Mouse (Mus musculus) neural tube, embryonic 14.5 days (tissue): ENCODE results near the gene Zfp541. TPM values are rescaled to one million over a fixed set of nuclear protein-coding genes. Genes with fewer than 3 reads are reported as not detected.

Experiments
- ATAC-seq: fragments of 200-750 bp; cut with Nextera tagmentation; 2 replicates; pipeline ENCODE4 v1.8.0; 2017; ENCODE audit warnings: low read depth, mild to moderate bottlenecking, moderate TSS enrichment, moderate library complexity
- H3K27ac ChIP-seq: fragments of 300-500 bp; sonication (generic); 2 replicates; pipeline ENCODE4 v1.5.1; 2014; ENCODE audit warnings: low read depth, mild to moderate bottlenecking, control low read depth, low read length, moderate library complexity, mixed read lengths
- H3K27me3 ChIP-seq: fragments of 300-500 bp; sonication (generic); 2 replicates; pipeline ENCODE4 v1.6.1; 2014; ENCODE audit warnings: low read length; ENCODE audit not compliant: control insufficient read depth, insufficient read depth
- H3K36me3 ChIP-seq: fragments of 300-500 bp; sonication (generic); 2 replicates; pipeline ENCODE4 v1.6.1; 2014; ENCODE audit warnings: low read length, mixed read lengths; ENCODE audit not compliant: control insufficient read depth, insufficient read depth
- H3K4me1 ChIP-seq: fragments of 300-500 bp; sonication (generic); 2 replicates; pipeline ENCODE4 v1.6.1; 2014; ENCODE audit warnings: low read length; ENCODE audit not compliant: control insufficient read depth, insufficient read depth
- H3K4me2 ChIP-seq: fragments of 300-500 bp; sonication (generic); 2 replicates; pipeline ENCODE4 v1.6.1; 2014; ENCODE audit warnings: mild to moderate bottlenecking, low read depth, low read length, control low read depth
- H3K4me3 ChIP-seq: fragments of 300-500 bp; sonication (generic); 2 replicates; pipeline ENCODE4 v1.5.1; 2014; ENCODE audit warnings: low read depth, low read length, control low read depth, mixed read lengths
- H3K9ac ChIP-seq: fragments of 300-500 bp; sonication (generic); replicated peaks from 2 replicates; pipeline ENCODE4 v1.6.1; 2014; ENCODE audit warnings: low read depth, mild to moderate bottlenecking, control low read depth, low read length, mixed read lengths
- H3K9me3 ChIP-seq: fragments of 300-500 bp; sonication (generic); 2 replicates; pipeline ENCODE4 v1.6.1; 2016; ENCODE audit warnings: low read length; ENCODE audit not compliant: control insufficient read depth
- WGBS: fragments of 180-500 bp; shearing (Covaris S2); extraction: QIAGEN DNeasy Blood & Tissue Kit; methylation state at CpG from one replicate; pipeline ENCODE4 v1.1.7; 2014; 5-methylcytosine and 5-hydroxymethylcytosine counted together
- polyA plus RNA-seq: library from polyadenylated mRNA; unstranded; fragments of >200 nt; fragmentation: Nextera tagmentation; extraction: Ambion mirVana; gene quantifications from 2 replicates; pipeline ENCODE4 v1.2.1, GENCODE M21; 2014

The Zfp541 gene
- polyA plus RNA-seq, 1 experiment from 2014 or later, result 0.07 TPM

DNA sequence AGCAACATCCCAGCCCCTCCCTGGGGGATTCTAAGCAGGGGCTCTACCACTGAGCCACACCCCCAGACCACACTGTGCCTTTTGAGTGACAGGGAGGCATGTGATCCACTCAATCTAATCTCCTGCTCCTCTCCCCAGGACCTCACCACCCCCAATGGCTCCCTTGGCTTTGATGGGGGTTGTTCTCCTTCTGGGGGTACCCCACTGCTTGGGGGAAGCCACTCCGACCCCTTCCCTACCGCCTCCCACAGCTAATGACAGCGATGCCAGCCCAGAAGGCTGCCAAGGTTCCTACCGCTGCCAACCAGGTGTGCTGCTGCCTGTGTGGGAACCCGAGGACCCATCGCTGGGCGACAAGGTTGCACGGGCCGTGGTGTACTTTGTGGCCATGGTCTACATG, 72.1 kb downstream of the Zfp541 start:
- Histone ChIP-seq H3K4me3 (no peak overlapping the region), H3K27ac (peak overlapping the region; percentile 52), H3K4me1 (peaks cover 41% of the 10 kb centered on the region), H3K9ac (no peak overlapping the region), H3K36me3 (no peaks in the 10 kb centered on the region), H3K4me2 (peak overlapping the region; percentile 8; the same call in 1 of the 2 replicates), H3K9me3 (no peaks in the 10 kb centered on the region), H3K27me3 (no peaks in the 10 kb centered on the region)
- WGBS, result 89% methylated on average over 9 of the region's 9 CpGs
- ATAC-seq, result no peak

DNA sequence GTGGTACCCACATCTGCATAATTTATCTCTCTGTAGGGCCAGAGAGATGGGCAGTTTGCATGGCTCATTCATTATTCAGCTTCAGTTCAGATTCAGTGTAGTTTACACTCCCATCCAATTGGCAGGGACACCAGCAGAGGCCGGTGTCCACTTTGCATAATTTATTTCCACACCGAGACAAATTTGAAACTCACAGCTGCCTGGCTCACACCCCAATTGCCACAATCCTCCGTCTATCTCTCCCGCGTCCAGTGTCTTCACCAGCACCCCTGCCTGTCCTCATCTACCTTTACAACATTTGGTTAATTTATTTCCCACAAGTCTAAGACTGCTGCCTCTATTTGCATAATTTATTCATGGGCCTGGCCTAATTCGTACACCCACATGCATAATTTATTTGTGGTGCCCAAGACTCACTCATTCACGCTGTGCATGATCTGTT, 73.4 kb downstream of the Zfp541 start:
- no peaks in the 10 kb centered on the region for H3K9me3 ChIP-seq
- 12% methylated on average over 7 of the region's 7 CpGs for WGBS
- H3K4me2 ChIP-seq, result peak overlapping the region; percentile 16; the same call in 1 of the 2 replicates
- no peak overlapping the region for H3K4me3 ChIP-seq
- H3K27ac ChIP-seq, result peak overlapping the region; percentile 52; the same call in 1 of the 2 replicates
- ATAC-seq, result peak; percentile 62
- no peak overlapping the region for H3K9ac ChIP-seq
- H3K4me1 ChIP-seq, result peaks cover 35% of the 10 kb centered on the region
- H3K36me3 ChIP-seq, result no peaks in the 10 kb centered on the region
- no peaks in the 10 kb centered on the region for H3K27me3 ChIP-seq

Other genes starting within 250 kb of the Zfp541 start
- not detected in 2 replicates for gene Obox6, start 222.1 kb upstream of the Zfp541 start, polyA plus RNA-seq
- not detected in 2 replicates for gene Crx, start 181.8 kb upstream of the Zfp541 start, polyA plus RNA-seq
- not detected in 2 replicates for gene Crxos, start 179.2 kb upstream of the Zfp541 start, polyA plus RNA-seq
- 1,481 and 1,546 TPM in 2 replicates for gene Selenow, start 139.4 kb upstream of the Zfp541 start, polyA plus RNA-seq
- 99.9 and 122 TPM in 2 replicates for gene Nop53, start 115.7 kb upstream of the Zfp541 start, polyA plus RNA-seq
- 3.2 and 5.5 TPM in 2 replicates for gene Ehd2, start 94.2 kb upstream of the Zfp541 start, polyA plus RNA-seq
- 8.6 and 9.6 TPM in 2 replicates for gene Bicra, start 13.9 kb upstream of the Zfp541 start, polyA plus RNA-seq
- gene Napa, start 36.6 kb downstream of the Zfp541 start, polyA plus RNA-seq, result 252 and 259 TPM in 2 replicates
- 39.0 and 39.5 TPM in 2 replicates for gene Kptn, start 58.1 kb downstream of the Zfp541 start, polyA plus RNA-seq
- 1.5 and 2.0 TPM in 2 replicates for gene Slc8a2, start 68.0 kb downstream of the Zfp541 start, polyA plus RNA-seq
- gene Meis3, start 113.3 kb downstream of the Zfp541 start, polyA plus RNA-seq, result 122 and 127 TPM in 2 replicates
- gene Dhx34, start 160.2 kb downstream of the Zfp541 start, polyA plus RNA-seq, result 6.8 and 8.6 TPM in 2 replicates
- 0.05 and 0.10 TPM in 2 replicates for gene C5ar2, start 182.3 kb downstream of the Zfp541 start, polyA plus RNA-seq
- gene C5ar1, start 197.7 kb downstream of the Zfp541 start, polyA plus RNA-seq, result 0.83 and 2.6 TPM in 2 replicates
- gene Inafm1, start 211.8 kb downstream of the Zfp541 start, polyA plus RNA-seq, result 45.1 and 58.6 TPM in 2 replicates
- 14.8 and 15.8 TPM in 2 replicates for gene Ccdc9, start 225.0 kb downstream of the Zfp541 start, polyA plus RNA-seq
- 13.7 and 19.7 TPM in 2 replicates for gene Bbc3, start 246.6 kb downstream of the Zfp541 start, polyA plus RNA-seq